Mouse (Mus musculus) liver, postnatal 0 days (tissue): Measurements from ENCODE around the gene Lpgat1.

Source experiments
- CTCF ChIP-seq: sonication (generic); IDR thresholded peaks from 2 replicates; pipeline ENCODE4 v1.5.1; 2016; ENCODE audit warnings: antibody characterized with exemption, low read depth
- EP300 ChIP-seq: IDR thresholded peaks from 2 replicates; pipeline ENCODE4 v1.6.1; 2016; ENCODE audit warnings: antibody characterized with exemption, low read depth, mild to moderate bottlenecking

DNA sequence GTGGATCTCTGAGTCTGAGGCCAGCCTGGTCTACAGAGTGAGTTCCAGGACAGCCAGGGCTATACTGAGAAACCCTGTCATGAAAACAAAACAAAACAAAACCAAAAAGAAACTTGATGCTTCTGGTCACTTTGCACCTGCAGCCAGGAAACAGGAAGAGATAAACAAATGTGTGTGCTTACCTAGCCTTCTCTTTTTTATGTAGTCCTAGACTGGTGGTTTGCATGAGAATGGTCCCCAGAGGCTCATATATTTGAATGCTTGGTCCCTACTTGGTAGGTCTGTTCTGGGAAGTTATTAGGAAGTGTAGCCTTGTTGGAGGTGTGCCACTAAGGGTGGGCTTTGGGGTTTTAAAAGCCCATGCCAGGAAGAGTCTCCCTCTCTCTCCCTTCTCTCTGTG, 101.4 kb downstream of the Lpgat1 start:
- TF ChIP-seq CTCF, result no peak
- TF ChIP-seq EP300, result no peak
